Mouse (Mus musculus) erythroblast, embryonic 14.5 days (primary cell): ENCODE data around the gene Ralgapa1.

ENCODE experiments used
- GATA1 ChIP-seq: IDR thresholded peaks from 2 replicates; pipeline ENCODE4 v1.6.1; 2012; ENCODE audit warnings: low read length, inconsistent platforms, mixed read lengths
- TAL1 ChIP-seq: IDR thresholded peaks from 3 replicates; pipeline ENCODE4 v1.6.1; 2012; ENCODE audit warnings: low read length, inconsistent platforms, mixed read lengths

DNA sequence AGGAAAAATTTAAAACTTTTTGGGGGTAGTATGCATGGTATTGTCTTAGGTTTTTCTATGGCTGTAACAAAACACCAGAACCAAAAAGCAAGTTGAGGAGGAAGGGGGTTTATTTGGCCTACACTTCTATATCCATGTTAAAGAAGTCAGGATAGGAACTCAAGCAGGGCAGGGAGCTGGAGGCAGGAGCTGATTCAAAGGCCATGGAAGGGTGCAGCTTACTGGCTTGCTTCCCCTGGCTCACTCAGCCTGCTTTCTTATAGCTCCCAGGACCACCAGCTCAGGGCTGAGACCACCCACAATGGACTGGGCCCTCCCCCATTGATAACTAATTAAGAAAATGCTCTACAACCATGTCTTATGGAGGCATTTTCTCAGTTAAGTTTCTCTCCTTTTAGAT lies 12.0 kb upstream of the Ralgapa1 start:
- TF ChIP-seq GATA1 (no peak), TAL1 (no peak)
